Mouse (Mus musculus) c-Kit-positive CD71-positive TER-119-positive erythroid progenitor cells, embryonic 14.5 days (primary cell): ENCODE measurements around the gene Snrpf.
"Not testable (repeated sequence)": the region's sequence is repeated elsewhere in the genome, so short reads cannot be mapped to it uniquely, and the experiment has no call there.

Source experiments
- DNase-seq: peaks from one replicate; pipeline ENCODE4 v3.0.0-alpha.2; 2013; ENCODE audit warnings: low spot score

Gene Snrpf

DNA sequence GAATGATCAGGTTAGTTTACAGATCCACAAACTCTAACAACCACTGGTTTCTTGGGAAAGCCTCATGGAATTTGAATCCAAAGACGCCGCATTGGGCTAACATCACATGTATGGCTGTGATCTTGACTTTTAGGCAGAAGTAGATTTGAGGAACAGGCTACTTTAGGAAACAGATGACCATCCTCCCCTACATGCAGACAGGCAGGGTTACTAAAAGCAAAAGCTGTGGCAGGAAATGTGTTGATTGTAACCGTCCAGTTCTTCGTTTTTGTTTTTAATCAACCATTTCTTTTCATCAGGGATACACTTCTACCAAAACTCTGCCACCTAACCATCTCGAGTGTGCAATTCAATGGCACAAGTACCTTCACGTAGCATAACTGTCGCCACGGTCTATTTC is 13.5 kb downstream of the Snrpf start:
- DNase-seq: no peak

DNA sequence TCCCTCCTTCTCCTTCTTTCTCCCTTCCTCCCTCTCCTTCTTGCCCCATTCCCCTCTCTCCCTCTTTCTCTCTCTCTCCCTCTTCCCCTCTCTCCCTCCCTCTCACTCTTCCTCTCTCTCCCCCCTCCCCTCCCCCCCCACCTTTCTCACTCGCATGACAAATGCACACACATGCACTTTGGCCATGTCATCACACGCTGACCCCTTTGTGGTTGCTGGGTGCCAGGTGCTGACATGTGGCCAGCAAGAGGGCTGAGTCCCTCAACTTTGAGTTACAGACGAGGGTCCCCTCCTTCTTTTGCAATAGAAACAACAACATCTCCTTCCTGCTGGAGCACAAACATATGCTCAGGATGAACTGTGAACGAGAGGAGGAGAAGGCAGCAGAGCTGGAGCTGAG is 14.5 kb downstream of the Snrpf start:
- no peak for DNase-seq

DNA sequence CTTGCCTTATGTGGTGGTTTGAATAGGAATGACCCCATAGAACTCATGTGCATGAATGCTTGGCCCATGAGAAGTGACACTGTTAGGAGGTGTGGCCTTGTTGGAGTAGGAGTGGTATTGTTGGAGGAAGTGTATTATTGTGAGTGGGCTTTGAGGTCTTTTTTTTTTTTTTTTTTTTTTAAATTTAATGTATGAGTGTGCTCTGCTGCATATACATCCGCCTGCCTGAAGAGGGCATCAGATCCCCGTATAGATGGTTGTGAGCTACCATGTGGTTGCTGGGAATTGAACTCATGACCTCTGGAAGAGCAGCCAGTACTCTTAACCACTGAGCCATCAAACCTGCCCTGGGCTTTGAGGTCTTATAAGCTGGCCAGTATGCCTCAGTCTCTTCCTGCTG is 17.3 kb downstream of the Snrpf start:
- no peak for DNase-seq

DNA sequence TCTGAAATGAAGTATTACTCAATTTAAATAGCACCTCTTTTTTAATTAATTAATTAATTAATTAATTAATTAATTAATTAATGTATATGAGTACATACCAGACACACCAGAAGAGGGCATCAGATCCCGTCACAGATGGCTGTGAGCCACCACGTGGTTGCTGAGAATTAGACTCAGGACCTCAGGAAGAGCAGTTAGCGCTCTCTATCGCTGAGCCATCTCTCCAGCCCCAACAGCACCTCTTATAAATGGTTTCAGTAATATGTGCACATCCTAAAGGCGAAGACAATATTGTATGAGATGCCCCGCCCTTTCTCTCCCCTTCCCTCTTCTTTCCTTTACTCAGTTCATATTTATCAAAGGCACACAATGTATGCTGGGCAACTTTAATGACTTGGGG is 20.8 kb downstream of the Snrpf start:
- DNase-seq: no peak

DNA sequence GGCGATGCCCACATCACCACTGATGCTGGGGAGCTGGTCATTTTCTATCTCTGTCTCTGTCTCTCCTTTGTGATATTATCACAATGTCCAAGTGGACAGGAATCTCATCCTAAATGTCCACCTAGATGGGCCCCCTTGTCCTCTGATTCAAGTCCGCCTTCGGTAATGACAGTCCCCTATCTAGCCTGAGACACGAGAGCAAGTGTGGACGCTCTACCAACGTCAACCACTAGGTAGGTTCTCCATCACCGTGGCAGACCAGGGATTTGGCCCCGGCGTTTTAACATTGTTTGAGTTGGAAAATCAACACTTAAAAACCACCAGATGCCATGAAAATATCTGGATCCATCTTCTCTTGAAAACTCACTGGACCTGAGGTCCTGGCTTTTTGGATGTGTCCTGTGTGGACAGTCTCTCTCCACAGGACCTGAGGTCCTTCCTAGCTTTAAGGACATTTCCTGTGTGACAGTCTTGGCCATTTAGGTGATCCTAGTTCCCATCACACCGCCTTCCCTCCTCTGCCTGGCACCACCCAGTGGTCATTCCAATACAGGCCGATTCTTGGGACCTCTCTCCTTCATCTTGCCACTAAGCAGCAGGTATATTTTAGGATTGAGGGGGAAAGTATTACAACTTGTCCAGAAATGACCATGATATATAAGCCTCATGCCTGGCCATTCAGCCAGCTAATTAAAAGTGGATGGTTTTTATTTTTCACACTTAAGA is 21.5 kb downstream of the Snrpf start:
- no peak for DNase-seq

DNA sequence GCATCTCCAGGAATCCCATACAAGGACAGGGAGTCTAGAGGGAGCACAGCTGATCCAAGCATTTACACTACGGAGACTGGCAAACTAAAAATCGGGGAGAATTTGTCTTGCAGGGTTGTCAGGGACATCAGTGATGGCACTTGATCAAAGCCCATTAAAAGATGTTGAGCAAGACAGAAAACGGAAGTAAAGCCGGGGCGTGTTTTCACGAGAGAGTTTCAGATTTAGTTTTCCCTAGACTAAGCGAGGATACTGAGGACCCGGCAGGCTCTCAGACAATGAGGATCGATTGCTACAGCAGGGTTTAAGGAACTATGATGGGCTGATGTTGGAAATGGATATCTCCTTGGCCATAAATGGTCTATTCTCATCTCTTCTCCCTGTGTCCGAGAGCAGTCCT is 22.4 kb downstream of the Snrpf start:
- no peak for DNase-seq

DNA sequence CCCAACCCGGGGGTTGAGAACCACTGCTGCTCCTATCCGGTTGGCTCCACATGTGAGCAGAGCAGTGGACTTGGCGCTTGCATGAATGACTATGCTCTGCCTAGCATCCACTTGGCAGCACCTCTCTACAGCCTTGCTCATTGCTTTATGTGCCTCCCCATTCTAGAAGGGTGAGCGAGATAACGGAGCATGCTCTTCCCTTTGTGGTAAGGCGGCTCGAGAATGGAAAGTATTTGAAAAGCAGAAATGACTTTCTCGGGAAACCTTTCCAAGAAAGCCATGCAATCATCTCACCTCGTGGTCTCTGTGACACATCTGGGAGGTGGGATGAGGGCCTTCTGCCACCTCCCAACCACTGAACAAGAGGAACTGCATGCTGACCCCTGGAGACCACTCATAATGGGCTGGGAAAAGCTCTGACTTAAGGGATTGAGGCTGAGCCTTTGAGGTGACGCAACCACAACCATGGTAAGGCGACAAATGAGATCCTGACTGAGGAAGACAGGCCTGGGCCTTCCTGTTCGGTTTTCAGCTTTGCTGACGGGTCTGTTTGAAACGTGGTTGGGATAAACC is 24.9 kb downstream of the Snrpf start:
- DNase-seq: no peak

DNA sequence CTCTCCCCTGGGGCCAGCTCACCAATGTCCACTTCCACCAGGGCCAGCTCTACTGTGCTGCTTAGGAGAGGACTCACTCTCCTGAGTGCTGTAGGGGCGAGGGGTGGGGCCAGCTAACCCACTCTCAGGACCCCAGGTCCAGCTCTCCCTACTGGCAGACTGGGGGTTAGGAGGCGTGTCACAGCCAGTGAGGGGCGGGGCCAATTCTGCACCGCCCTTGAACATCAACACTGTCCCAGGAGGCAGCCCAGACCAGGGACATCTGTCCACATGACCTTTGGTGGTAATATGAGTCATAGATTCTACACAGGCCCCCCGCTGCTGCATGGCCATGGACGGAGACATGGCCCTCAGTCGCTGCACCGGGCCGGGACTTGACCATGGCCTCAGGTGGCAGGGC is 29.7 kb downstream of the Snrpf start:
- DNase-seq: no peak

DNA sequence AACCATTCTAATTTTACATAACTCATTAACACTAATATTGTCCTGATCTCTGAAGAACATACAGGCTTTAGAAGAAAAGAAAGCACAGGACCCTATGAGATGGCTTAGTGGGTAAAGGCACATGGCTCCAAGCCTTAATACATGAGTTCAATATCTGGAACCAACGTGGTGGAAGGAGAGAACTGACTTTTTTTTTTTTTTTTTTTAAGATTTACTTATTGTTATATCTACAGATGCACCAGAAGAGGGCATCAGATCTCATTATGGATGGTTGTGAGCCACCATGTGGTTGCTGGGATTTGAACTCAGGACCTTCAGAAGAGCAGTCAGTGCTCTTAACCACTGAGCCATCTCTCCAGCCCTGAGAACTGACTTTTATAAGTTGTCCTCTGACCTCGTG is 31.5 kb downstream of the Snrpf start:
- not testable (repeated sequence) for DNase-seq

DNA sequence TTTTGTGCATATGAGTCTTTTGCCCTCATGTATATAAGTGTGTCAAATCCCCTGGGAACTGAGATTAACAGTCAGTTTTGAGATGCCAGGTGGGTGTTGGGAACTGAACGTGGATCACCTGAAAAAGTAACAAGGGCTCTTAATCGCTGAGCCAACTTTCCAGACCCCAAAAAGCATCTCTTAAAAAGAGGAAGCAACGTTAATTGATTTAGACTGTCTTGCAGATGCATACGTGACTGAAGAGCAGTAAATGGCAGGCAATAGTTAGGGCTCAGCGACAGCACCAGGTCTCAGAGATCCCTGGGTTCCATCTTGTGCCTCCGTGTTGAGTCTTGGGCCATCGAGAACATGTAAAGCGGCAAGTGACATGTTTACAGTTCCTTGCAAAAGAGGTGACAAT is 36.9 kb downstream of the Snrpf start:
- DNase-seq: no peak

DNA sequence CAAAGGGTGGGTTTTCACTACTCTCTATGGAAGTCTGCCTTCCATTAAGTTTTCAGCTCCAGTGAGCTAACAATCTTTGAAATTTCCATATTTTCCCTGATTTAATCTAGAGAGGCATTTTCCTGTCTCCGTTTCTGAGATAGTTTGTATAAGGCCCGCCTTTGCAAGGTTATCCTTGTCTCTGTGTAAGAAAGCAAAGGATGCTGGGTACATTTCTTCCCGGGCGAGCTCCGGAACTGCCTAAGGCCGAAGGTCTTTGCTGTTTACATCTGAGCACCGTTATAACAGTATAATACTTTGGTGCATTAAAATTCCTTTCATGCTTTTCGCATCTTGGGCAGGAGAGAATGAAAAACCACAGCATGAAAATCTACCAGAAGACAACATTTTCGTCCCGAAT is 39.7 kb downstream of the Snrpf start:
- no peak for DNase-seq

DNA sequence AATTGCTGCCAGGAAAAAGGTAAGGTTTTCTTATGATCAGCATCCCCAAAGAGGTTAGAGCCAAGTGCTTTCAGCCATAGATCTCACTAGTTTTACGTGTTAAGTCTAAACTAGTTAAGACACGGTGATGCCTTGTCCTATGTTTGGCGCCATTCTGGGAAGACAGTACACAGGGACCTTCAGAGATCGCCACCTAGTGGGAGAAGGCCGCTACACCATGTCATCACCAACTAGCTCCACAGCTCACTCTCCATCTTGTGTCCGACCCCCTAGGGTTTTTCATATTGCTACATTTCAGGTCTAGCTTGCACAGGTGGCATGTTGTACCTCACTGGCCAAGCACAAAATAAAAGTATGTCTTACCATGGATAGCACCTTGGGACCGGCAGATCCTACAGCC is 40.5 kb downstream of the Snrpf start:
- DNase-seq: peak; percentile 60

DNA sequence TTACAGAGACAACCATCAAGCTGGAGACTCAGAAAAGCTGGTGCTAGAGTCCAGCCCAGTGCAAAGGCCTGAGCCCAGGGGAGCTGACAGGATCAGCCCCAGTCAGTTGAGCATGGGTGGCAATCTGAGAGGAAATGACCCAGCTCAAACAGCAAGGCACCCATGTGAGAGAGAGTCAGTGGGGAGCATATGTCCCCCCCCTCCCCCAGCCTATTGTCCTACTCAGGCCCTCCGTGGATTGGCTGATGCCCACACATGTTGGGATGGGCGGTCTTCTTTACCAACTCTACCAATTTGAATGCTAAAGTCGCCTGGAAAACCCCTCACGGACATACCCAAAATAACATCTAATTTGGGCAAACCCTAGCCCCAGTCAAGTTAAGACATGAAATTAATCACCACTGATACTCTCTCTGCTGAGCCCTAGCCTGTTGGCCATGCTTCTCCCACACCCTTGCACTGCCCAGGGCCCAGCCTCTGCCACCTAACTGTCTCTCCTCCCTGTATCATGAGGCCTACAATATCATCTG is 41.7 kb downstream of the Snrpf start:
- no peak for DNase-seq

DNA sequence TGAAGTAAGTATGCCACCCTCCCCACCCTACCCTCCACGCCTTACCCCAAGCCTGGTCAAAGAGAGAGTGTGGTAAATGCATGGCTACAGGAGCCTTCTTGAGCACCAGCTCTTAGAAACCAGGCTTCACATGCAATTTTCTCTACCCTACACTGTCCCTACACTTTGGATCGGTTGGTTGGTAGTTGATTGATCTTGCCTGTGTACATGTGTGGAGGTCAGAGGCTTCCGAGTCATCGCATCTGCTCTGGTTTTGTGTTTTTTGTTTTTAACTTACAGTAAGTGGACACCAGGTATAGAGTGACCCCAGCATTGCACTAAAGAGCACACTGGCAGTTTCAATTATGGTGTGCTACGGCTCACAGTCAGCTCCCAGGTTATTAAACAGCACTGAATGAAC is 45.3 kb downstream of the Snrpf start:
- DNase-seq: no peak

DNA sequence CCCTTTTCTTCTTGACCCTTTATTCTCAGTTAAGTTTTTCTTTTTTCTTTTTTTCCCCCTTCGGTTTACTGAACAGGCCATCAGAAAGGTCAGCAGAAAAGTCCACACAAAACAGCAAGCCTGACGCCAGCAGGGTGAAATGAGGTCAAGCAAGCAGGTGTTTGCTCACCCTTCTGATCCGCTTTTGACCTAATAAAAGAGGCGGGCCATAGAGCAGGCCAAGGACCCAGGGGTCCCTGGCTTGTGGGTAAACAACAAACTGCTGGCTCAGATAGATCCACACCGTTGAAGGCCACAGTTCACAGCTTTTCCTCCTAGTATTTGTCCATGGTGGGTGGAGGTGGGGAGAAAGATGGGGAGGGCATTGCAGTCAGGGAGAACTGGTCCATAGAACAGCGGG is 46.3 kb downstream of the Snrpf start:
- DNase-seq: no peak

DNA sequence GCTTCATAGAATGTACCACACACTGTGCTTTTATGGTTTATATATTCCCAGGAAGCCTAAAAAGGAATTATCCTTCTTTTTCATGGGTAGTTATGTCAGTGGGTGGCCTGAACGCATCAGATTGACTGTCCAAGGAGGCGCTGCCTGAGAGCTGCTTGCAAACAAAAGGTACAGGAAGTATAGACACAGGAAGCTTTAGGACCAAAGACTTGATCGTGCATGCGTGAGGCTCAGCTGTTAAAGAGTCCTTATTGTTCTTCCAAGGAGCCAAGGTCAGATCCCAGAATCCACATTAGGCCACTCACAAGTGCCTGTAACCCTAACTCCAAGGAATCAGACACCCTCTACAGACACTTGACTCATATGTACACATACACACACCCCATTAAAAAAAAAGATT is 47.1 kb downstream of the Snrpf start:
- no peak for DNase-seq

DNA sequence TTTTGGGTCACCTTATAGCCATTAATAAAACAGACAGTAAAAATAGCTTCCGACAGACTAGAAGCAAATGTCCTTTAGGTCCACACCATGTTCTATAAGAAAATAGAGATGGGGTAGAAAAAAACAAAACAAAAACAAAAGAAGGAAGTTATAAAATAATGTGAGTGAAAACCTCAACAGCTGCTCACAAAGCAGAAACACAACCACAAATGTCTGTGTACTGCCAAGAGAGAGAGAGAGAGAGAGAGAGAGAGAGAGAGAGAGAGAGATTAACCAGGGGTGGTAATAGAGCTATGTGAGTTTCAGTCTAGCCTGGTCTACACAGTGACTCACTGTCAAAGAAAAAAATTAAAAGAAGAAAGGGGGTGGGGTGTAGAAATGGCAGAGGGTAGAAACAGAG is 47.9 kb downstream of the Snrpf start:
- no peak for DNase-seq

DNA sequence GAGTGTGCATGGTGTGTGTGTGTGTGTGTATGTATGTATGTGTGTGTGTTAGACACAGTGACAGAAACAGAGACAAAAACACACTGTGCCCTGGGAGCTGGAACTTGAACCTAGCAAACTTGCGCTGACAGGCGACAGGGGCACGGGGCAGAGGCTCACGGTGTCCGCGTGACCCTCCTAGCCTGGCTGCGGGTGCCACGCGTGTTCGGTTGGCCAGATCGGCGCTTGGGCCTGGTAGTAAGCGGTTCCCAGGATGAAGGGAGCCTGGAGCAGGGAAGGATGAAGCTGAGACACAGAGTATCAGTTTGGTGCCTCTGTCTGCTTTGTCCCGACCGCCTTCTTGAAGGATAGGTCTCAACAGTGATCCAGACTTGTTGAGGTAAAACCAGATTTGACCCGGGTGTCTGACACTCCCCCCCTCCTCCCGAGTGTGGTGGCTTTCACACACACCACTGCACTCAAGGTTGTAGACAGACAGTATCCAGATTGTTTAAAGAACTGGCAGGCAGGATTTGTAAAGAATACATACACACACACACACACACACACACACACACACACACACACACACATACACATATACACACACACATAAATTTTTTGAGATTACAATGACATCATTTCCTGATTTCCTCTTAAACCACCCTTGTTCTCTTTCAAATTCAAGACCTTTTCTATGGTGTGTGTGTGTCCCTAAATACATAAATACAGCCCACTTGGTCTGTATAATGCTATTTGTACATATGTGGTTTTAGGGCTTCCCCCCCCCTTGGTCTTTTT is 48.9 kb downstream of the Snrpf start, which contains the start of gene Ccdc38:
Gene Ccdc38 (plus strand): TSS at position 202 of the 780 bp plus-strand sequence.
- DNase-seq: no peak

DNA sequence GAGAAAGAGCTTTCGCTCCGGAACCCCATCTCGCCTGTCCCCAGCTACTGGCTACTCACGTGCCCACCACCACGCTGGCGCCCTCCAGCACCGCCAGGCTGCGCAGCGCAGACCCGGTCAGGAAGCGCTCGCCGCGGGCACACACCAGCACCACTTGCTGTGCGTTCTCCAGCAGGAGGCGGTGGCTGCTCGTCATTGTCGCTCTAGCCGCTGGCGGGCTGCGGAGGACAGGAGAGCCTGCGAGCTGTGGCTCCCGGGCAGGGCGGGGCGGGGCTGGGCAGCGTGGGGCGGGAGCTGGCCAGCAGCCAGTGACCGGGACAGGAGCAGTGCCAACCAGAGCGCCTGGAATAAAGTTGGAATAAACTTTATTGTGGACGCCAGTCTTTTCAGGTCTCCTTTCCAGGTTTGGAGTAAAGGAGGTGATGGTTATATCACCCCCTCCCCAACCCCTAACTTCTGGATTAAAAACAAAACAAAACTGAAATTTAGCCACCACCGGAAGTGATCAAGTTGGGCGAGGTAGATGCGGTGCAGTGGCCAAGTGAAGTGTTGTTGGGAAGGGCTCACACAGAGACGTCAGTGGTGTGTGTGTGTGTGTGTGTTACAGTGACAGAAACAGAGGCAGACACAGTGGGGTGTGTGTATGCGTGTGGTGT is 49.6 kb downstream of the Snrpf start, which contains the start of gene Amdhd1:
Gene Amdhd1 (minus strand): TSS at position 259 of the 656 bp plus-strand sequence.
- peak; percentile 32 for DNase-seq

DNA sequence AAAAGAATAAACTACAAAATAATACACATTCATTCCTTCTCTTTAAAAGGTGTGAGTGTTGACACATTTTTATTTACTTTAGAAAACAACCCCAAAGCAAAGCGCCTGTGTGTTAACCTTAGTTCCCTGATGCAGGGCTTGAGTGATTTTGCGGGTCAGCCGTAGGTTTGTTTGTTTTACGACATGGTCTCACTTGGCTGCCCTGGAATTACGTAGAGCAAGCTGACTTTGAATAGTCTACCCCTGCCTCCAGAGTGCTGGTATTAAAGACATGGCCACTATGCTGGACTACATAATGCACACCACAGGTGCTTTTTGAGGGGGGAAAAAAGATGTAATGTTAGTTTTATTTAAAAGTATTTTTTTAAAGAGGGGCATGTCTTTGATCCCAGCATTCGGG is 50.7 kb downstream of the Snrpf start:
- DNase-seq: no peak

DNA sequence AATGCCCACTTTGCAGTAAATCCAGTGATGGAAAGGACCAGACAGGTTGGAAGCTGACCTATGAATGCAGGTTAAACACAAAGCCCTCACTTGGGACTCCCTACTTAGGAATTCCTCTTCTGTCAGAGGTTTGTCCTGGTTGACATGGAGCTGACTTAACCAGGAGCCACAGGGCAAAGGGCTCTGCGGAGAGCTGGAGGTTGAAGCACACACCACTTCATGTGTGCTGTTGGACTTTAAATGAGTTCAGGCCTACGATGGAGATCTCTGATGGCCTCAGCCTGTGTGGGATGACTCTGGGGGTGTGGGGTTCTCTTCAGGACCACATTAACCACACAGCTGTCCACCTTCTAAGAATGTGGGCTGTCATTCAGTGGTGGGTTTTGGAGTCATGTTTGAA is 51.2 kb downstream of the Snrpf start:
- no peak for DNase-seq
